Mouse (Mus musculus) heart, embryonic 14.5 days (tissue): Measurements from ENCODE around the gene Lsm14b. TPM values are rescaled to one million over a fixed set of nuclear protein-coding genes. Genes with fewer than 3 reads are reported as not detected.

Experiments
- ATAC-seq: fragments of 200-750 bp; cut with Nextera tagmentation; 2 replicates; pipeline ENCODE4 v1.8.0; 2017; ENCODE audit warnings: low read depth, moderate TSS enrichment; ENCODE audit not compliant: insufficient number of reproducible peaks, insufficient read depth, low FRiP score
- H3K27ac ChIP-seq, 2 experiments: fragments of 200-500 bp in 1 of 2; fragments of 300-500 bp in 1 of 2; sonication (generic) in 1 of 2; replicated peaks in 1 of 2; 2 replicates each; pipeline ENCODE4 v1.5.1; 2012 to 2014; ENCODE audit warnings: low read depth in 2 of 2, low read length in 2 of 2, control low read depth in 1 of 2, mild to moderate bottlenecking in 1 of 2, mixed read lengths in 1 of 2; ENCODE audit not compliant: control insufficient read depth in 1 of 2, insufficient read depth in 1 of 2
- H3K27me3 ChIP-seq: fragments of 300-500 bp; sonication (generic); 2 replicates; pipeline ENCODE4 v1.6.1; 2014; ENCODE audit warnings: mild to moderate bottlenecking, low read length, control low read depth; ENCODE audit not compliant: control insufficient read depth, insufficient read depth
- H3K36me3 ChIP-seq: fragments of 300-500 bp; sonication (generic); 2 replicates; pipeline ENCODE4 v1.6.1; 2014; ENCODE audit warnings: mild to moderate bottlenecking, control low read depth, low read length, mixed read lengths; ENCODE audit not compliant: control insufficient read depth, insufficient read depth
- H3K4me1 ChIP-seq, 2 experiments: fragments of 200-500 bp in 1 of 2; fragments of 300-500 bp in 1 of 2; sonication (generic) in 1 of 2; 2 replicates each; pipeline ENCODE4 v1.6.1; 2012 to 2014; ENCODE audit warnings: low read length in 2 of 2, control low read depth in 1 of 2, mixed read lengths in 1 of 2; ENCODE audit not compliant: control insufficient read depth in 2 of 2, insufficient read depth in 2 of 2
- H3K4me2 ChIP-seq: fragments of 300-500 bp; sonication (generic); 2 replicates; pipeline ENCODE4 v1.6.1; 2014; ENCODE audit warnings: mild to moderate bottlenecking, low read length
- H3K4me3 ChIP-seq, 2 experiments: fragments of 200-500 bp in 1 of 2; fragments of 300-500 bp in 1 of 2; sonication (generic) in 1 of 2; 2 replicates each; pipeline ENCODE4 v1.5.1; 2012 to 2014; ENCODE audit warnings: low read length in 2 of 2, mild to moderate bottlenecking in 2 of 2, control low read depth in 1 of 2, low read depth in 1 of 2, moderate library complexity in 1 of 2; ENCODE audit not compliant: control insufficient read depth in 1 of 2, insufficient read depth in 1 of 2
- H3K9ac ChIP-seq: fragments of 300-500 bp; sonication (generic); 2 replicates; pipeline ENCODE4 v1.6.1; 2014; ENCODE audit warnings: mild to moderate bottlenecking, low read length
- H3K9me3 ChIP-seq: fragments of 300-500 bp; sonication (generic); 2 replicates; pipeline ENCODE4 v1.6.1; 2016; ENCODE audit warnings: low read length, control low read depth; ENCODE audit not compliant: control insufficient read depth
- WGBS: fragments of 180-500 bp; shearing (Covaris S2); extraction: QIAGEN DNeasy Blood & Tissue Kit; methylation state at CpG from one replicate; pipeline ENCODE4 v1.1.7; 2014; 5-methylcytosine and 5-hydroxymethylcytosine counted together
- polyA plus RNA-seq: library from polyadenylated mRNA; unstranded; fragments of >200 nt; fragmentation: Nextera tagmentation; extraction: Ambion mirVana; gene quantifications from 2 replicates; pipeline ENCODE4 v1.2.1, GENCODE M21; 2014

The Lsm14b gene
- polyA plus RNA-seq, 1 experiment from 2014 or later, result 5.3 TPM

GRCm38 (mm10) chr2:180018573-180018972 lies 6.2 kb upstream of the Lsm14b start:
- Histone ChIP-seq H3K4me2 (no peak overlapping the region), H3K4me1 (peaks cover 3 to 8% of the 10 kb centered on the region in 2 experiments), H3K9me3 (no peaks in the 10 kb centered on the region), H3K27me3 (peaks cover 10% of the 10 kb centered on the region; the same call in 1 of the 2 replicates), H3K9ac (no peak overlapping the region), H3K36me3 (no peaks in the 10 kb centered on the region), H3K27ac (no peak overlapping the region), H3K4me3 (no peak overlapping the region)
- WGBS, result 62% methylated on average over 9 of the region's 9 CpGs
- ATAC-seq, result no peak

DNA sequence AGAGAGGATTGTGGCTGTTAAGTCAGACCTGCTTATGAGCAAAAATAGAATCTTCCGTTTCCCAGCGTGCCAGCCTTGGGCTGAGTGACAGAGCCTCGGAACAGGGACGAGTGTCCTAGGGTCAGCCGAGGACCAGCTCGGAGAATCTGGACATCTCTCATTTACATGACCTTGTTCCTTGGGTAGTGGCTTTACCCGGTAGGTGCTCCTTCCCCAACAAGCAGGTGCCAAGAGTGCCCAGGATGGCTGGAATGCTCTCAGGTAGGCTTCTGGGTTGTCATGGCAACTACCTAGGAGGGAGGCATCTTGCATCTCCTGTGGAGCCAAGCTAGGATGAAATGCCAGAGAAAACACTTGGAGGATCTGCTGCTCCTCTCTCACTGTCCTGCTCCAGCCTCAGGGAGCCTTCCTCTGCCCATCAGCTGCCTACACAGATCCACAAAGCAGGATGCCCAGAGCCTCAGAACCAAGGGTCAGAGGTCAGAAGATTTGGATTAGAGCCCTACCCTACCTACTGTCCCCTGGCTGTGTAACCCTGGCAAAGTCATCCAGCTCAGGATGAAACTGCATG lies 4.6 kb upstream of the Lsm14b start:
- 58% methylated on average over 7 of the region's 7 CpGs for WGBS
- H3K27me3 ChIP-seq, result peaks cover 10% of the 10 kb centered on the region; the same call in 1 of the 2 replicates

DNA sequence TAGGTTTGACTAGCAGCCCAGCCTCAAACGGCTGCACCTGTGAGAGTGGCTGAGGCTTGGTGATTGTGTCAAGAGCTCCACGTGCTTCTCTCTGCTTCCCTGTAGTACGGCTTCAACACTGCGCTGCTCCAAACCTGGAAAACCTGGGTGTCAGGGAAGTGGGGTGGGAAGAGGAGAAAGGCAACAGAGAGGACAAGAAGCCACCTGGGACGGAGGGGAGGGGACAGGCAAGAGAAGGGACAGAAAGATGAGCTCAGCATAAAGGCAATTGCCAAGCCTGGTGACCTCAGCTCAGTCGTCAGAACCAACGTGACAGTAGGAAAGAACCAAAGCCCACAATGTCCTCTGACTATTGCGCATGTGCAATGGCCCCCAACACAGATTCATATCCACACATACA lies 3.9 kb upstream of the Lsm14b start:
- WGBS, result 72% methylated on average over 8 of the region's 8 CpGs
- Histone ChIP-seq H3K4me2 (no peak overlapping the region), H3K27ac (no peak overlapping the region), H3K27me3 (peaks cover 10% of the 10 kb centered on the region; the same call in 1 of the 2 replicates), H3K36me3 (no peaks in the 10 kb centered on the region), H3K9ac (no peak overlapping the region), H3K4me3 (no peak overlapping the region), H3K4me1 (peaks cover 6 to 17% of the 10 kb centered on the region in 2 experiments), H3K9me3 (no peaks in the 10 kb centered on the region)
- no peak for ATAC-seq

More for the DNA sequence above, 4.6 kb upstream of the Lsm14b start:
- Histone ChIP-seq H3K9me3 (no peaks in the 10 kb centered on the region), H3K4me1 (peaks cover 3 to 14% of the 10 kb centered on the region in 2 experiments), H3K4me3 (no peak overlapping the region), H3K36me3 (no peaks in the 10 kb centered on the region), H3K27ac (no peak overlapping the region), H3K9ac (no peak overlapping the region), H3K4me2 (no peak overlapping the region)
- ATAC-seq, result no peak

- Histone ChIP-seq H3K4me2 (no peak overlapping the region), H3K36me3 (peaks cover 7% of the 10 kb centered on the region; the same call in 1 of the 2 replicates), H3K4me3 (no peak overlapping the region), H3K9ac (no peak overlapping the region), H3K9me3 (no peaks in the 10 kb centered on the region), H3K27me3 (peaks cover 10% of the 10 kb centered on the region; the same call in 1 of the 2 replicates), H3K27ac (no peak overlapping the region), H3K4me1 (peaks cover 22 to 35% of the 10 kb centered on the region in 2 experiments)
- WGBS, result 58% methylated on average over 6 of the region's 6 CpGs
- ATAC-seq, result no peak
Observed at GRCm38 (mm10) chr2:180022751-180023150, 2.0 kb upstream of the Lsm14b start.

GRCm38 (mm10) chr2:180025135-180025860 lies 511 bp downstream of the Lsm14b start:
- Histone ChIP-seq H3K9ac (peak overlapping the region; percentile 96), H3K4me2 (peak overlapping the region; percentile 91), H3K36me3 (peaks cover 32% of the 10 kb centered on the region), H3K9me3 (no peaks in the 10 kb centered on the region), H3K27ac (peak overlapping the region; percentile 74 to 92), H3K4me3 (peak overlapping the region; percentile 88 to 96), H3K4me1 (peaks cover 29 to 47% of the 10 kb centered on the region in 2 experiments), H3K27me3 (peaks cover 7% of the 10 kb centered on the region; the same call in 1 of the 2 replicates)
- under 1% methylated on average over 73 of the region's 84 CpGs for WGBS
- ATAC-seq, result peak; percentile 3; the same call in 1 of the 2 replicates

DNA sequence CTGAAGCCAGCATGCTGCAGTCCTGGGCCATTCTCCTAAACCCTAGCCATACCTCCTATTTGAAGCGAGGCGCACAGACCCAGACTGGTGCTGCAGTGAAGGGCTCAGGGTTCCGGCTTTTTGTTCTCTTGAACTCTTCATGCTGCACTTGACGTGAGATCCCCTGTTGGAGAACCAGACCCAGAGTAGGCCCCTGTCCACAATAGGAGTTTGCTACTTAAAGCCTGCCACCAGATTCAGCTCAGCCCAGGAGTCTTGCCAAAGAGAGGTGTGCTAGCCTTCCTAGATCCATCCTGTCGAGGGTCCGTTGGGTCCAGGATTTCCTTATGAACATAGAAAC lies 1.0 kb downstream of the Lsm14b start:
- H3K4me3 ChIP-seq, result peak overlapping the region; percentile 88 to 96
- H3K36me3 ChIP-seq, result peaks cover 38% of the 10 kb centered on the region
- peaks cover 29 to 47% of the 10 kb centered on the region in 2 experiments for H3K4me1 ChIP-seq
- ATAC-seq, result no peak
- peak overlapping the region; percentile 91 for H3K4me2 ChIP-seq
- H3K27ac ChIP-seq, result no peak overlapping the region
- H3K27me3 ChIP-seq, result 0 out of 2 replicates have a peak, but pooled peaks cover 4% of the 10 kb centered on the region
- 11% methylated on average over 6 of the region's 6 CpGs for WGBS
- no peaks in the 10 kb centered on the region for H3K9me3 ChIP-seq
- H3K9ac ChIP-seq, result peak overlapping the region; percentile 96

DNA sequence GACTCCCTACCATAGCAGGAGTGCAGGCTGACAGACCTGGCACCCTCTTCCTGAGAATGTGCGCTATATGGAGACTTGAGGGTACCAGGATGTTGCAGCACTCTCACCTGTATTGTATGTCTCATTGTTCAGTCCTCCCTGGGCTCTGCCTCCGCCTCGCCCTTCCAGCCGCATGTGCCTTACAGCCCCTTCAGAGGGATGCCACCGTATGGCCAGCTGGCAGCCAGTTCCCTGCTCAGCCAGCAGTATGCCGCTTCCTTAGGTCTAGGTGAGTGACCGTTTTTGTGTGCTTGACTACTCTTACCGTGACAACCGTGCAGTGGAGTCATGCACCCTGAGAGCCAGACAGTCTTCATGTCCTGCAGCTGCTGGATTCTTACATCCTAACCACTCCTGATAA lies 3.0 kb downstream of the Lsm14b start:
- no peak overlapping the region for H3K4me3 ChIP-seq
- H3K9ac ChIP-seq, result peak overlapping the region; percentile 96; the same call in 1 of the 2 replicates
- peaks cover 57% of the 10 kb centered on the region for H3K36me3 ChIP-seq
- ATAC-seq, result no peak
- H3K4me1 ChIP-seq, result peaks cover 28 to 48% of the 10 kb centered on the region in 2 experiments
- H3K4me2 ChIP-seq, result peak overlapping the region; percentile 91
- 56% methylated on average over 9 of the region's 9 CpGs for whole genome bisulfite sequencing
- H3K9me3 ChIP-seq, result no peaks in the 10 kb centered on the region
- no peaks in the 10 kb centered on the region for H3K27me3 ChIP-seq
- no peak overlapping the region for H3K27ac ChIP-seq
